Mouse (Mus musculus) spleen, adult 2 months (tissue): ENCODE measurements around the gene Zcchc4. TPM values are rescaled to one million over a fixed set of nuclear protein-coding genes. Genes with fewer than 3 reads are reported as not detected.

Experiments
- DNase-seq, 2 experiments: peaks; one replicate each; pipeline versions ENCODE4 v3.0.0 to v3.0.0-alpha.2; 2012 to 2021; ENCODE audit warnings: low spot score in 2 of 2, low read depth in 1 of 2
- H3K27ac ChIP-seq: fragments of 200-500 bp; 2 replicates; pipeline ENCODE4 v1.5.1; 2012; ENCODE audit warnings: low read length, inconsistent platforms; ENCODE audit not compliant: insufficient read depth
- H3K27me3 ChIP-seq: fragments of 200-500 bp; 2 replicates; pipeline ENCODE4 v1.6.1; 2012; ENCODE audit warnings: mild to moderate bottlenecking, moderate library complexity, low read length, inconsistent platforms; ENCODE audit not compliant: control insufficient read depth, insufficient read depth
- H3K36me3 ChIP-seq: fragments of 200-500 bp; 2 replicates; pipeline ENCODE4 v1.6.1; 2012; ENCODE audit warnings: mild to moderate bottlenecking, low read length, inconsistent platforms; ENCODE audit not compliant: control insufficient read depth, insufficient read depth
- H3K4me1 ChIP-seq: fragments of 200-500 bp; 2 replicates; pipeline ENCODE4 v1.6.1; 2011; ENCODE audit warnings: inconsistent platforms; ENCODE audit not compliant: control insufficient read depth, insufficient read depth, insufficient read length
- H3K4me3 ChIP-seq: fragments of 200-500 bp; 2 replicates; pipeline ENCODE4 v1.5.1; 2011; ENCODE audit warnings: mild to moderate bottlenecking, inconsistent platforms; ENCODE audit not compliant: insufficient read depth, insufficient read length; ENCODE audit errors: extremely low read depth
- CTCF ChIP-seq: fragments of 200-500 bp; IDR thresholded peaks from 2 replicates; pipeline ENCODE4 v1.5.1; 2011; ENCODE audit warnings: mild to moderate bottlenecking, inconsistent platforms; ENCODE audit not compliant: insufficient read depth, insufficient read length, insufficient replicate concordance; ENCODE audit errors: extremely low read depth
- POLR2A ChIP-seq: fragments of 200-500 bp; IDR thresholded peaks from 2 replicates; pipeline ENCODE4 v1.6.1; 2011; ENCODE audit warnings: low read depth, low read length, inconsistent platforms
- WGBS: fragments of 180-500 bp; shearing (Covaris S2); methylation state at CpG from one replicate; pipeline ENCODE4 v1.1.7; 2018; 5-methylcytosine and 5-hydroxymethylcytosine counted together
- polyA plus RNA-seq: library from polyadenylated mRNA; depleted of rRNA; stranded (reverse); fragments of >200 nt; gene quantifications from 2 replicates; pipeline ENCODE4 v1.2.3, GENCODE M21; 2012; rRNA removed

The Zcchc4 gene
- polyA plus RNA-seq = 5.0 and 5.2 TPM in 2 replicates

DNA sequence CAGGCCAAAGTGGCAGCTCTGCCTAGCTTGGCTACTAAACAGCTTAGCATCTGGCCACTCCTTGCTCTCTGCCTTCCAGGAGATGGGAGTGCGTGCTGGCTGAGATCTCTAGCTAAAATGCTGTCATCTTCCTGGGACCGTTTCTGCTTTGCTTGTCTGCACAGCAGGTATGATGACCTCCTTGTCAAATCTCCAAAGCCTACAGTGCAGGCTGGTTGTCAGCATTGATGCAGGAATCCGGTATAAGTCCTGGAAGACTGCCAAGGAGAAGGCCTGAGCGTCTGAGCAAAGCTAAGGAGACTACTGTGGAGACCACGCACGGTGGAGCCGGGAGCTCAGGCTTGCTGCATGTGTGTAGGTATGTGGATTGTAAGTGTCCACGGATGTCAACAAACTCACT lies at the start of gene Zcchc4:
Gene Zcchc4 (plus strand): TSS at position 173 of the 400 bp plus-strand sequence.
- no peak for DNase-seq
- Histone ChIP-seq H3K27ac (no peak within 1 kb of the TSS), H3K27me3 (no peaks in the 10 kb centered on the region), H3K4me3 (no peak within 1 kb of the TSS), H3K36me3 (no peaks in the 10 kb centered on the region; the same call in 1 of the 2 replicates), H3K4me1 (no peaks in the 10 kb centered on the region)
- 85% methylated on average over 8 of the region's 8 CpGs for WGBS
- TF ChIP-seq CTCF (no peak), POLR2A (no peak)

DNA sequence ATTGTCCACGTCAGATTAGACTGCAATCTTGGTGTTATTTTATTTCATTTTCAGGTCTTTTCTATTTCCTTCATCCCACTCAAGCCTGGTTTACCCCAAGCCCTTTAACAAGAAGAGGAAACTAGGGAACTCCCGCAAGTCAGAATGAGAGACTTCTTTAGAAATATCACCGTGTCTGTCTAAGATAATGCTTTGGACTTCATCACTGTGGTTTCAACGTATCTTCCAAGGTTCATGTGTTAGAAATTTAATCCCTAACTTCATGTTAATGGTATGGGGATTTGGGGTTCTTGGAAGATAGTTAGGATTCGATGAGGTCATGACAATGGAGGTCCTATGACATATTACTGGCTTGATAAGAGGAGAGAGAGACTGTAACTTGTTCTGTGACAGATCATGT lies 47.5 kb upstream of the Zcchc4 start:
- Histone ChIP-seq H3K4me3 (no peak overlapping the region), H3K4me1 (no peaks in the 10 kb centered on the region), H3K27ac (no peak overlapping the region), H3K36me3 (no peaks in the 10 kb centered on the region), H3K27me3 (no peaks in the 10 kb centered on the region)
- no peak for TF ChIP-seq CTCF
- TF ChIP-seq POLR2A = no peak
- WGBS = 82% methylated on average over 5 of the region's 5 CpGs
- DNase-seq = no peak

- 71% methylated on average over 4 of the region's 4 CpGs for WGBS
- Histone ChIP-seq H3K4me3 (no peak overlapping the region), H3K27ac (no peak overlapping the region), H3K36me3 (no peaks in the 10 kb centered on the region), H3K4me1 (no peaks in the 10 kb centered on the region), H3K27me3 (no peaks in the 10 kb centered on the region)
- DNase-seq = no peak
- no peak for TF ChIP-seq POLR2A
- TF ChIP-seq CTCF = no peak
These were observed 42.4 kb upstream of the Zcchc4 start for GRCm38 (mm10) chr5:52732811-52733210.

- Histone ChIP-seq H3K27me3 (no peaks in the 10 kb centered on the region), H3K4me3 (no peak overlapping the region), H3K27ac (no peak overlapping the region), H3K36me3 (no peaks in the 10 kb centered on the region), H3K4me1 (no peaks in the 10 kb centered on the region)
- WGBS = 90% methylated on average over 3 of the region's 3 CpGs
- TF ChIP-seq CTCF (no peak), POLR2A (no peak)
- DNase-seq = no peak
These were observed 39.2 kb upstream of the Zcchc4 start for GRCm38 (mm10) chr5:52736046-52736445.

DNA sequence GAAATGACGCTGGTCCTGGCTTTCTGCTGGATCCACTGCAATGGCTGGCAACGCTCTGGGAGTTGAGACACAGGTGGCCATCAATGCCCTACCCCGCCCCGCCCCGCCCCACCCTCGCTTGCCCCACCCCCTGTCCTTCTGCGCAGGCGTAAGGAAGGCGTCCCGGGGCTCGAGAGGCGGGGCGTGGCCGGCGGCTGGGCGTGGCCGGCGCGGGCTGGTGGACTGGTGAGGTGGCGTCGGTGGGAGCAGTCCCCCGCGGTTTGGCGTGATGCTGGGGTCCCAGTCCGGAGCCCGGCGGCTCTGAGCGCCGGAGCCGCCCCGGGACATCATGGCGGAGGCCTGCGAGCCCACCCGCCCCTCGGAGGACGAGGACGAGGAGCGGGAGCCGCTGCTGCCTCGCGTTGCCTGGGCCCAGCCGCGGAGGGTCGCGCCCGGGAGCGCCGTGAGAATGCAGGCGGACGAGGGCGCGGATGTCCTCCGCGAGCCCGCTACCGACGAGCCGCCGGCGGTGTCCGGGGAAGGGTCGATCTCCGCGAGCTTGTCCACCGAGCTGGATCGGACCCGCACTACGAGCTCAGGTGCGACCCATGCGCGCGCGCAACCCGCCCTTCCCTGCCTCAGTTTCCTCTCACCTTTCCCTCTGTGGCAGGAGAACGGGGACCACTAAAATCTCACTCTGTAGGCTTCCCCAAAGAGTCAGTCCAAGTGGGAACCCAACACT lies 33.7 kb upstream of the Zcchc4 start, which contains the start of gene Pi4k2b:
Gene Pi4k2b (plus strand): TSS at position 184 of the 721 bp plus-strand sequence.
- H3K4me3 ChIP-seq = peak within 1 kb of the TSS; percentile 61
- H3K36me3 ChIP-seq = no peaks in the 10 kb centered on the region
- no peaks in the 10 kb centered on the region for H3K27me3 ChIP-seq
- TF ChIP-seq CTCF (no peak), POLR2A (no peak)
- DNase-seq = peak; percentile 37 to 81
- WGBS = under 1% methylated on average over 64 of the region's 75 CpGs
- no peaks in the 10 kb centered on the region; the same call in 1 of the 2 replicates for H3K4me1 ChIP-seq
- peak within 1 kb of the TSS; percentile 6; the same call in 1 of the 2 replicates for H3K27ac ChIP-seq

- H3K27me3 ChIP-seq = no peaks in the 10 kb centered on the region
- no peaks in the 10 kb centered on the region; the same call in 1 of the 2 replicates for H3K4me1 ChIP-seq
- H3K4me3 ChIP-seq = peak overlapping the region; percentile 61
- H3K27ac ChIP-seq = peak overlapping the region; percentile 6; the same call in 1 of the 2 replicates
- TF ChIP-seq CTCF = peak; percentile 6; the same call in 1 of the 2 replicates
- TF ChIP-seq POLR2A = no peak
- DNase-seq = peak; percentile 17 to 40
- H3K36me3 ChIP-seq = no peaks in the 10 kb centered on the region
- WGBS = 3% methylated on average over 17 of the region's 17 CpGs
These were observed 32.9 kb upstream of the Zcchc4 start for GRCm38 (mm10) chr5:52742112-52742813.

GRCm38 (mm10) chr5:52743231-52743630 lies 32.0 kb upstream of the Zcchc4 start:
- no peaks in the 10 kb centered on the region; the same call in 1 of the 2 replicates for H3K4me1 ChIP-seq
- no peak for DNase-seq
- no peaks in the 10 kb centered on the region for H3K36me3 ChIP-seq
- WGBS = 27% methylated on average over 4 of the region's 4 CpGs
- no peak overlapping the region for H3K27ac ChIP-seq
- H3K27me3 ChIP-seq = no peaks in the 10 kb centered on the region
- no peak for TF ChIP-seq POLR2A
- TF ChIP-seq CTCF = no peak
- H3K4me3 ChIP-seq = no peak overlapping the region
